Mouse (Mus musculus): ENCODE data around the gene Coasy. TPM values are rescaled to one million over a fixed set of nuclear protein-coding genes. Genes with fewer than 3 reads are reported as not detected.

Gene Coasy
- polyA plus RNA-seq, 1 experiment from 2014 or later, result 37.5 TPM

Other genes starting within 250 kb of the Coasy start
- gene Stat5b, start 231.8 kb upstream of the Coasy start, polyA plus RNA-seq (2015; fragmentation: Nextera tagmentation; extraction: Ambion mirVana), result 18.5 and 25.5 TPM in 2 replicates
- gene Stat5a, start 223.2 kb upstream of the Coasy start, polyA plus RNA-seq (2015; fragmentation: Nextera tagmentation; extraction: Ambion mirVana), result 2.1 and 10.1 TPM in 2 replicates
- 57.9 and 66.9 TPM in 2 replicates for gene Stat3, start 143.0 kb upstream of the Coasy start, polyA plus RNA-seq (2015; fragmentation: Nextera tagmentation; extraction: Ambion mirVana)
- gene Cavin1, start 111.7 kb upstream of the Coasy start, polyA plus RNA-seq (2015; fragmentation: Nextera tagmentation; extraction: Ambion mirVana), result 45.6 and 73.4 TPM in 2 replicates
- 150 and 167 TPM in 2 replicates for gene Atp6v0a1, start 73.1 kb upstream of the Coasy start, polyA plus RNA-seq (2015; fragmentation: Nextera tagmentation; extraction: Ambion mirVana)
- gene Naglu, start 12.6 kb upstream of the Coasy start, polyA plus RNA-seq (2015; fragmentation: Nextera tagmentation; extraction: Ambion mirVana), result 11.7 and 12.4 TPM in 2 replicates
- gene Hsd17b1, start 4.2 kb upstream of the Coasy start, polyA plus RNA-seq (2015; fragmentation: Nextera tagmentation; extraction: Ambion mirVana), result 0.22 and 0.29 TPM in 2 replicates
- gene Mlx, start 4.7 kb downstream of the Coasy start, polyA plus RNA-seq (2015; fragmentation: Nextera tagmentation; extraction: Ambion mirVana), result 94.2 and 96.6 TPM in 2 replicates
- 17.7 and 22.4 TPM in 2 replicates for gene Psmc3ip, start 12.9 kb downstream of the Coasy start, polyA plus RNA-seq (2015; fragmentation: Nextera tagmentation; extraction: Ambion mirVana)
- gene Retreg3, start 37.3 kb downstream of the Coasy start, polyA plus RNA-seq (2015; fragmentation: Nextera tagmentation; extraction: Ambion mirVana), result 23.5 and 26.0 TPM in 2 replicates
- gene Tubg1, start 37.4 kb downstream of the Coasy start, polyA plus RNA-seq (2015; fragmentation: Nextera tagmentation; extraction: Ambion mirVana), result 68.4 and 73.7 TPM in 2 replicates
- gene Tubg2, start 73.3 kb downstream of the Coasy start, polyA plus RNA-seq (2015; fragmentation: Nextera tagmentation; extraction: Ambion mirVana), result 49.9 and 60.7 TPM in 2 replicates
- gene Cntnap1, start 88.0 kb downstream of the Coasy start, polyA plus RNA-seq (2015; fragmentation: Nextera tagmentation; extraction: Ambion mirVana), result 11.2 and 12.3 TPM in 2 replicates
- gene Plekhh3, start 88.8 kb downstream of the Coasy start, polyA plus RNA-seq (2015; fragmentation: Nextera tagmentation; extraction: Ambion mirVana), result 9.2 and 9.5 TPM in 2 replicates
- gene Ccr10, start 92.9 kb downstream of the Coasy start, polyA plus RNA-seq (2015; fragmentation: Nextera tagmentation; extraction: Ambion mirVana), result 0.51 and 0.70 TPM in 2 replicates
- 25.4 and 26.1 TPM in 2 replicates for gene Ezh1, start 143.9 kb downstream of the Coasy start, polyA plus RNA-seq (2015; fragmentation: Nextera tagmentation; extraction: Ambion mirVana)
- 105 and 107 TPM in 2 replicates for gene Ramp2, start 163.5 kb downstream of the Coasy start, polyA plus RNA-seq (2015; fragmentation: Nextera tagmentation; extraction: Ambion mirVana)
- gene Vps25, start 171.1 kb downstream of the Coasy start, polyA plus RNA-seq (2015; fragmentation: Nextera tagmentation; extraction: Ambion mirVana), result 123 and 128 TPM in 2 replicates
- gene Wnk4, start 178.0 kb downstream of the Coasy start, polyA plus RNA-seq (2015; fragmentation: Nextera tagmentation; extraction: Ambion mirVana), result 5.1 and 7.0 TPM in 2 replicates
- 0.77 and 0.80 TPM in 2 replicates for gene Cntd1, start 196.4 kb downstream of the Coasy start, polyA plus RNA-seq (2015; fragmentation: Nextera tagmentation; extraction: Ambion mirVana)
- 213 and 237 TPM in 2 replicates for gene Coa3, start 196.5 kb downstream of the Coasy start, polyA plus RNA-seq (2015; fragmentation: Nextera tagmentation; extraction: Ambion mirVana)
- 172 and 175 TPM in 2 replicates for gene Becn1, start 219.7 kb downstream of the Coasy start, polyA plus RNA-seq (2015; fragmentation: Nextera tagmentation; extraction: Ambion mirVana)
- 108 and 123 TPM in 2 replicates for gene Psme3, start 233.6 kb downstream of the Coasy start, polyA plus RNA-seq (2015; fragmentation: Nextera tagmentation; extraction: Ambion mirVana)
- gene Aoc2, start 242.5 kb downstream of the Coasy start, polyA plus RNA-seq (2015; fragmentation: Nextera tagmentation; extraction: Ambion mirVana), result 1.5 and 1.7 TPM in 2 replicates
- 0.20 and 0.38 TPM in 2 replicates for gene Aoc3, start 248.0 kb downstream of the Coasy start, polyA plus RNA-seq (2015; fragmentation: Nextera tagmentation; extraction: Ambion mirVana)